Mouse (Mus musculus) olfactory bulb, adult 2 months (tissue): ENCODE measurements around the gene 5730522E02Rik.

Source experiments
- CTCF ChIP-seq: fragments of 200-500 bp; IDR thresholded peaks from 2 replicates; pipeline ENCODE4 v1.5.1; 2012; ENCODE audit warnings: low read depth, mild to moderate bottlenecking, low read length, moderate library complexity; ENCODE audit not compliant: insufficient read depth
- POLR2A ChIP-seq: fragments of 200-500 bp; IDR thresholded peaks from 2 replicates; pipeline ENCODE4 v1.6.1; 2012; ENCODE audit warnings: mild to moderate bottlenecking, low read depth, low read length, moderate library complexity; ENCODE audit not compliant: insufficient read depth

DNA sequence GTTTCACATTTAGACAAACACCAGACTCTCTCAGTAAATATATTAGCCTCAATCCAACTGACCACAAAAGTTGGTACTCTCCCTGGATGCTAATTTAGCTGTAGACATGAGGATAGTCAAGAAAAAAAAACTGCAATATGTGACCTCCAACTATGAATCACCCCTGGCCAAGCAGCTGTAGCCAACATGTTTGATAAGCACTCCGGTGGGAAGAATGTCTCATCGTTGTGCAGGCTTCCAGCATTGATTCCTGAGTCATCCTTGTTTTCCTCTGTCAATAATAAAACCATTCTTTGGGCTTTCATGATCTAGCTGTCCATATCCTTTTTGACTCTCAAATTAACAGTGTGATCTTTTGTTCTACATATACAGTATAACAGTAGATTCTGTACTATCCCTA is 308.9 kb downstream of the 5730522E02Rik start:
- TF ChIP-seq POLR2A: no peak
- no peak for TF ChIP-seq CTCF
